Mouse (Mus musculus): ENCODE results near the gene Cd320. TPM values are rescaled to one million over a fixed set of nuclear protein-coding genes. Genes with fewer than 3 reads are reported as not detected.

Gene Cd320
- polyA plus RNA-seq, 1 experiment from 2014 or later = 12.1 TPM

Small RNA genes within 50 kb of the gene (microRNA-seq; reads per million reads assigned to microRNA genes)
- gene Gm27740 = not detected

Other genes starting within 250 kb of the Cd320 start
- 14.4 and 17.9 TPM in 2 replicates for gene Zfp414, start 214.0 kb upstream of the Cd320 start, polyA plus RNA-seq (2015; fragmentation: Nextera tagmentation; extraction: Ambion mirVana)
- gene Pram1, start 205.0 kb upstream of the Cd320 start, polyA plus RNA-seq (2015; fragmentation: Nextera tagmentation; extraction: Ambion mirVana) = 4.0 and 5.6 TPM in 2 replicates
- 121 and 124 TPM in 2 replicates for gene Hnrnpm, start 156.2 kb upstream of the Cd320 start, polyA plus RNA-seq (2015; fragmentation: Nextera tagmentation; extraction: Ambion mirVana)
- gene March2, start 124.4 kb upstream of the Cd320 start, polyA plus RNA-seq (2015; fragmentation: Nextera tagmentation; extraction: Ambion mirVana) = 256 and 281 TPM in 2 replicates
- gene Rab11b, start 82.6 kb upstream of the Cd320 start, polyA plus RNA-seq (2015; fragmentation: Nextera tagmentation; extraction: Ambion mirVana) = 107 and 115 TPM in 2 replicates
- gene Angptl4, start 61.3 kb upstream of the Cd320 start, polyA plus RNA-seq (2015; fragmentation: Nextera tagmentation; extraction: Ambion mirVana) = 29.3 and 29.6 TPM in 2 replicates
- 10.0 and 13.7 TPM in 2 replicates for gene Kank3, start 32.6 kb upstream of the Cd320 start, polyA plus RNA-seq (2015; fragmentation: Nextera tagmentation; extraction: Ambion mirVana)
- 389 and 463 TPM in 2 replicates for gene Rps28, start 18.5 kb upstream of the Cd320 start, polyA plus RNA-seq (2015; fragmentation: Nextera tagmentation; extraction: Ambion mirVana)
- gene Ndufa7, start 18.5 kb upstream of the Cd320 start, polyA plus RNA-seq (2015; fragmentation: Nextera tagmentation; extraction: Ambion mirVana) = 243 and 245 TPM in 2 replicates
- not detected in 2 replicates for gene Gm7029, start 30.7 kb downstream of the Cd320 start, polyA plus RNA-seq (2015; fragmentation: Nextera tagmentation; extraction: Ambion mirVana)
- 5.8 and 6.1 TPM in 2 replicates for gene Kifc1, start 47.6 kb downstream of the Cd320 start, polyA plus RNA-seq (2015; fragmentation: Nextera tagmentation; extraction: Ambion mirVana)
- gene Platr17, start 62.0 kb downstream of the Cd320 start, polyA plus RNA-seq (2015; fragmentation: Nextera tagmentation; extraction: Ambion mirVana) = 0.21 and 0.54 TPM in 2 replicates
- gene Daxx, start 66.3 kb downstream of the Cd320 start, polyA plus RNA-seq (2015; fragmentation: Nextera tagmentation; extraction: Ambion mirVana) = 18.6 and 19.6 TPM in 2 replicates
- gene Tapbp, start 72.8 kb downstream of the Cd320 start, polyA plus RNA-seq (2015; fragmentation: Nextera tagmentation; extraction: Ambion mirVana) = 31.0 and 34.6 TPM in 2 replicates
- 7.8 and 9.1 TPM in 2 replicates for gene Zbtb22, start 72.8 kb downstream of the Cd320 start, polyA plus RNA-seq (2015; fragmentation: Nextera tagmentation; extraction: Ambion mirVana)
- gene Rgl2, start 86.5 kb downstream of the Cd320 start, polyA plus RNA-seq (2015; fragmentation: Nextera tagmentation; extraction: Ambion mirVana) = 7.8 and 9.0 TPM in 2 replicates
- gene Pfdn6, start 97.3 kb downstream of the Cd320 start, polyA plus RNA-seq (2015; fragmentation: Nextera tagmentation; extraction: Ambion mirVana) = 83.8 and 96.4 TPM in 2 replicates
- gene Wdr46, start 97.6 kb downstream of the Cd320 start, polyA plus RNA-seq (2015; fragmentation: Nextera tagmentation; extraction: Ambion mirVana) = 12.2 and 13.4 TPM in 2 replicates
- gene B3galt4, start 108.4 kb downstream of the Cd320 start, polyA plus RNA-seq (2015; fragmentation: Nextera tagmentation; extraction: Ambion mirVana) = 2.2 and 2.3 TPM in 2 replicates
- gene Vps52, start 112.7 kb downstream of the Cd320 start, polyA plus RNA-seq (2015; fragmentation: Nextera tagmentation; extraction: Ambion mirVana) = 21.3 and 21.9 TPM in 2 replicates
- gene Rps18, start 112.9 kb downstream of the Cd320 start, polyA plus RNA-seq (2015; fragmentation: Nextera tagmentation; extraction: Ambion mirVana) = 904 and 1,002 TPM in 2 replicates
- 126 and 139 TPM in 2 replicates for gene H2-K1, start 157.3 kb downstream of the Cd320 start, polyA plus RNA-seq (2015; fragmentation: Nextera tagmentation; extraction: Ambion mirVana)
- 3.2 and 4.0 TPM in 2 replicates for gene Ring1, start 181.6 kb downstream of the Cd320 start, polyA plus RNA-seq (2015; fragmentation: Nextera tagmentation; extraction: Ambion mirVana)
- 30.1 and 32.2 TPM in 2 replicates for gene H2-Ke6, start 185.0 kb downstream of the Cd320 start, polyA plus RNA-seq (2015; fragmentation: Nextera tagmentation; extraction: Ambion mirVana)
- gene Slc39a7, start 188.6 kb downstream of the Cd320 start, polyA plus RNA-seq (2015; fragmentation: Nextera tagmentation; extraction: Ambion mirVana) = 58.8 and 59.8 TPM in 2 replicates
- 14.7 and 15.7 TPM in 2 replicates for gene Rxrb, start 188.7 kb downstream of the Cd320 start, polyA plus RNA-seq (2015; fragmentation: Nextera tagmentation; extraction: Ambion mirVana)
- 0.26 and 0.27 TPM in 2 replicates for gene Col11a2, start 196.3 kb downstream of the Cd320 start, polyA plus RNA-seq (2015; fragmentation: Nextera tagmentation; extraction: Ambion mirVana)
- 0.43 and 0.57 TPM in 2 replicates for gene H2-Oa, start 249.2 kb downstream of the Cd320 start, polyA plus RNA-seq (2015; fragmentation: Nextera tagmentation; extraction: Ambion mirVana)